ENCODE assay signal across 9 mouse cellular contexts in the genomic region with DNA sequence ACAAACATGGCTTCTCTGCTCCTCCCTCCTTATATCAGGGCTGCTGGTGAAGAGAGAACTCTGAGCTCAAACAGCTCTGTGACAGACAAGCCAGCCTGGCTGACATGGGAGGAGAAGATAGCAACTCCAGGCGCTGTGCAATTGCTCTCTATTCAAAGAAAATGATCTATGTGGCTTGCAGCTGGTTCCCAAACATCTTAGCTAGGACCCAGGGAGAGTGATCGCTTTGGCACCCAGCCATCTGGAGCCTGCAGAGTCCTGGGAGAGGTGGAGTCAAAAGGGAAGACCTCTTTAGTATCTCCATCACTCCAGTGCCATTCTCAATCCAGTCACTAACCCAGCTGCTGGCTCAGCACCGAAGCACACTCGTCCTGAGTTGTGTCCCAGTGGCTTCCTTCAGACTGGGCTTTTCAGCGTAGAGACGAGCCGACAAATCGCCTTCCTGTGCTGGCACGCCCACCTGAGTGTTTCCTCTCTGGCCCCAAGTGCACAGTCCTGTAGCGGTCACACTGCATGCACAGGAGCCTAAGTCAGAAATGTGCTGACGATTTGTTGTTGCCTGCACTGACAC.
A peak's percentile ranks its signal among the peaks of the same experiment; 100 is the strongest.
DNase-seq lines count a peak whose midpoint lies in the region; ATAC-seq and TF ChIP-seq lines count a peak whose summit lies in the region.
"Had no signal": no experiment of that assay in that cellular context is flagged by ENCODE, and none has a peak within 500 bp of the region (broad histone marks: within the 10 kb centered on the region; RNA-seq: fewer than 3 reads in every experiment).

No protein-coding gene starts in this region.

- H3K9me3 ChIP-seq in hindbrain, embryonic 13.5 days, result 0 out of 2 replicates have a peak, but pooled peaks cover 2% of the 10 kb centered on the region
- no peaks in the 10 kb centered on the region for H3K9me3 ChIP-seq in hindbrain, embryonic 11.5 days (ENCODE audit: control insufficient read depth, low read length)
- no peaks in the 10 kb centered on the region for H3K9me3 ChIP-seq in forebrain, embryonic 15.5 days
- no peaks in the 10 kb centered on the region for H3K9me3 ChIP-seq in midbrain, embryonic 15.5 days
- H3K9me3 ChIP-seq: limb, embryonic 12.5 days had no signal

- no peak for DNase-seq in hindbrain, embryonic 11.5 days (ENCODE audit: low spot score)
- DNase-seq in kidney, adult 2 months, result peak; percentile 35
- no peak for DNase-seq in ovary, postnatal 10 days (ENCODE audit: low spot score)
- no peak for DNase-seq in adipocyte (ENCODE audit: low spot score)
- DNase-seq in adrenal gland, adult (ENCODE audit: inconsistent age in 2 of 2, low spot score in 1 of 2), result no peak

- 59% methylated on average over 11 of the region's 11 CpGs for WGBS in hindbrain, embryonic 13.5 days
- WGBS in hindbrain, embryonic 11.5 days, result 70% methylated on average over 11 of the region's 11 CpGs
- 67% methylated on average over 11 of the region's 11 CpGs for WGBS in forebrain, embryonic 15.5 days
- WGBS in kidney, adult 2 months, result 27% methylated on average over 11 of the region's 11 CpGs
- WGBS in midbrain, embryonic 15.5 days, result 76% methylated on average over 11 of the region's 11 CpGs

- TF ChIP-seq POLR2A in kidney, adult 2 months (IDR thresholded peaks at IDR 0.05; ENCODE audit: low read depth, low read length), result no peak

- H3K4me3 ChIP-seq in hindbrain, embryonic 13.5 days, result no peak overlapping the region
- no peak overlapping the region for H3K4me3 ChIP-seq in hindbrain, embryonic 11.5 days (ENCODE audit: low read depth, low read length)
- H3K4me3 ChIP-seq in forebrain, embryonic 15.5 days, result no peak overlapping the region
- no peak overlapping the region for H3K4me3 ChIP-seq in kidney, adult 2 months (ENCODE audit: insufficient read depth, low read depth, low read length)
- H3K4me3 ChIP-seq in midbrain, embryonic 15.5 days, result no peak overlapping the region
- H3K4me3 ChIP-seq: limb, embryonic 12.5 days had no signal

- 0 out of 2 replicates have a peak overlapping the region, but pooled peaks have one; percentile 6 for H3K4me2 ChIP-seq in hindbrain, embryonic 13.5 days
- H3K4me2 ChIP-seq in hindbrain, embryonic 11.5 days (replicated peaks; ENCODE audit: low read depth, low read length), result no peak overlapping the region
- no peak overlapping the region for H3K4me2 ChIP-seq in forebrain, embryonic 15.5 days (replicated peaks)
- H3K4me2 ChIP-seq in midbrain, embryonic 15.5 days, result no peak overlapping the region
- H3K4me2 ChIP-seq: limb, embryonic 12.5 days had no signal

- peak overlapping the region; percentile 59 for H3K9ac ChIP-seq in hindbrain, embryonic 13.5 days
- no peak overlapping the region for H3K9ac ChIP-seq in hindbrain, embryonic 11.5 days (ENCODE audit: low read depth, low read length)
- no peak overlapping the region for H3K9ac ChIP-seq in forebrain, embryonic 15.5 days (replicated peaks)
- no peak overlapping the region for H3K9ac ChIP-seq in midbrain, embryonic 15.5 days
- H3K9ac ChIP-seq: limb, embryonic 12.5 days had no signal

- H3K27ac ChIP-seq in hindbrain, embryonic 13.5 days, result peak overlapping the region; percentile 70
- H3K27ac ChIP-seq in hindbrain, embryonic 11.5 days (ENCODE audit: low read depth, low read length), result no peak overlapping the region
- peak overlapping the region; percentile 67 for H3K27ac ChIP-seq in forebrain, embryonic 15.5 days (replicated peaks)
- no peak overlapping the region for H3K27ac ChIP-seq in kidney, adult 2 months (ENCODE audit: insufficient read depth, low read depth, low read length)
- H3K27ac ChIP-seq in midbrain, embryonic 15.5 days, result peak overlapping the region; percentile 31; the same call in 1 of the 2 replicates
- H3K27ac ChIP-seq: limb, embryonic 12.5 days had no signal

- H3K36me3 ChIP-seq in hindbrain, embryonic 13.5 days, result no peaks in the 10 kb centered on the region
- H3K36me3 ChIP-seq in hindbrain, embryonic 11.5 days (ENCODE audit: control insufficient read depth, insufficient read depth, low read length), result no peaks in the 10 kb centered on the region
- no peaks in the 10 kb centered on the region for H3K36me3 ChIP-seq in forebrain, embryonic 15.5 days
- no peaks in the 10 kb centered on the region for H3K36me3 ChIP-seq in kidney, adult 2 months (ENCODE audit: control insufficient read depth, insufficient read depth, low read length)
- no peaks in the 10 kb centered on the region for H3K36me3 ChIP-seq in midbrain, embryonic 15.5 days (replicated peaks)
- H3K36me3 ChIP-seq: limb, embryonic 12.5 days had no signal

- peak; percentile 65 for ATAC-seq in hindbrain, embryonic 13.5 days (ENCODE audit: low FRiP score)
- ATAC-seq in hindbrain, embryonic 11.5 days (ENCODE audit: low FRiP score), result no peak
- peak; percentile 88 for ATAC-seq in forebrain, embryonic 15.5 days (replicated peaks)
- ATAC-seq in midbrain, embryonic 15.5 days (replicated peaks), result no peak

- H3K4me1 ChIP-seq in hindbrain, embryonic 13.5 days (replicated peaks), result peaks cover 22% of the 10 kb centered on the region
- H3K4me1 ChIP-seq in hindbrain, embryonic 11.5 days (replicated peaks; ENCODE audit: control insufficient read depth, insufficient read depth, low read length), result no peaks in the 10 kb centered on the region
- H3K4me1 ChIP-seq in forebrain, embryonic 15.5 days, result peaks cover 8% of the 10 kb centered on the region
- H3K4me1 ChIP-seq in kidney, adult 2 months (ENCODE audit: control insufficient read depth, insufficient read depth, low read length), result no peaks in the 10 kb centered on the region
- 0 out of 2 replicates have a peak, but pooled peaks cover 8% of the 10 kb centered on the region for H3K4me1 ChIP-seq in midbrain, embryonic 15.5 days
- H3K4me1 ChIP-seq: limb, embryonic 12.5 days had no signal

- no peak for TF ChIP-seq CTCF in kidney, adult 2 months (conservative IDR thresholded peaks at IDR 0.05; ENCODE audit: insufficient read depth, insufficient read length, low read depth, low read length)

- H3K27me3 ChIP-seq in hindbrain, embryonic 13.5 days, result no peaks in the 10 kb centered on the region
- H3K27me3 ChIP-seq in hindbrain, embryonic 11.5 days (ENCODE audit: control insufficient read depth, insufficient read depth, low read length), result no peaks in the 10 kb centered on the region
- no peaks in the 10 kb centered on the region for H3K27me3 ChIP-seq in forebrain, embryonic 15.5 days
- H3K27me3 ChIP-seq in kidney, adult 2 months (replicated peaks; ENCODE audit: control insufficient read depth, insufficient read depth, low read length), result no peaks in the 10 kb centered on the region
- H3K27me3 ChIP-seq in midbrain, embryonic 15.5 days (replicated peaks), result no peaks in the 10 kb centered on the region
- H3K27me3 ChIP-seq: limb, embryonic 12.5 days had no signal

Comparison
In these comparisons a context has a peak if more than half of its experiments do, and no peak if none do; other contexts are left out.
1. ATAC-seq: peak in hindbrain, embryonic 13.5 days (single experiment) and forebrain, embryonic 15.5 days (single experiment); none in hindbrain, embryonic 11.5 days (single experiment) and midbrain, embryonic 15.5 days (single experiment).
2. H3K27ac ChIP-seq: peak in hindbrain, embryonic 13.5 days (single experiment), forebrain, embryonic 15.5 days (single experiment) and midbrain, embryonic 15.5 days (single experiment); none in hindbrain, embryonic 11.5 days (single experiment) and kidney, adult 2 months (single experiment).